In the genomic region with DNA sequence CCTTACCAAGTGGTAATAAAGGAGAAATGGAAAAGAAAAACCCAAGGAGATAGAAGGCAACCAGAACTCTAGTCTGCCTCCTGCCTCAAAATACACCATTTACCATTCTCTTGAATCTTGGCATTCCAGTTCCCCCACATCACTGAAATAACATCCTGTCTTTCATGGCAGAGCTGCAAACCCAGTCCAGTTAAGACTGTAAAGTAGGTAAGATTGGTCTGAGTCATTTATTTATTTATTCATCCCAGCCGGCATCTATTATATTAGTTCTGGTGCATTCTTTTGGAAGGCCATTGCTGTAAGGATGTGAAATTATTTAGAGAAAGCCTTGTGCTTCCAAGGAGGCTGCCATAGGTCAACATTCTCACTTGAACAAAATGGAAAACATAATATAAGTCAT, we compare ENCODE assay signal across 29 mouse cellular contexts.
"Had no signal": no experiment of that assay in that cellular context is flagged by ENCODE, and none has a peak within 500 bp of the region (broad histone marks: within the 10 kb centered on the region; RNA-seq: fewer than 3 reads in every experiment).

No protein-coding gene starts in this region.

- H3K4me3 ChIP-seq: heart, embryonic 10.5 days; heart, embryonic 12.5 days; heart, embryonic 13.5 days; heart, embryonic 15.5 days; hindbrain, embryonic 10.5 days; hindbrain, embryonic 12.5 days; hindbrain, embryonic 13.5 days; hindbrain, embryonic 15.5 days; intestine, embryonic 15.5 days; kidney, embryonic 15.5 days; layer of hippocampus, adult 2 months; left cerebral cortex, adult 2 months had no signal

- H3K27ac ChIP-seq: heart, embryonic 10.5 days; heart, embryonic 13.5 days; heart, embryonic 15.5 days; hindbrain, embryonic 10.5 days; hindbrain, embryonic 12.5 days; hindbrain, embryonic 13.5 days; hindbrain, embryonic 14.5 days; hindbrain, embryonic 15.5 days; hindbrain, postnatal 0 days; intestine, embryonic 15.5 days; kidney, embryonic 15.5 days; kidney, postnatal 0 days; layer of hippocampus, adult 2 months; left cerebral cortex, adult 2 months had no signal

- DNase-seq: heart, postnatal 10 days; heart, postnatal 14 days; heart, postnatal 36 days; heart, postnatal 4 days; kidney, adult 11 months; kidney, adult 18-20 months; kidney, adult 2 months; kidney, adult 8-10 months; kidney, adult 9 months; kidney, postnatal 10 days; kidney, postnatal 14 days; kidney, postnatal 25 days; kidney, postnatal 36 days; kidney, postnatal 4 days had no signal

- H3K4me1 ChIP-seq: heart, embryonic 10.5 days; heart, embryonic 15.5 days; hindbrain, embryonic 12.5 days; hindbrain, embryonic 13.5 days; hindbrain, embryonic 15.5 days; intestine, embryonic 15.5 days; kidney, embryonic 15.5 days had no signal
